ENCODE assay signal across 8 mouse cellular contexts in genomic region chr15:81584913-81585745, GRCm38 (mm10). TPM values are rescaled to one million over a fixed set of nuclear protein-coding genes. Genes with fewer than 3 reads are reported as not detected.
DNase-seq lines count a peak whose midpoint lies in the region; ATAC-seq and TF ChIP-seq lines count a peak whose summit lies in the region.

TSS of gene Ep300 (plus strand) at chr15:81585351.

- H3K9ac ChIP-seq in hindbrain, embryonic 13.5 days: peak within 1 kb of the TSS; percentile 100

- TF ChIP-seq CTCF in Patski (IDR thresholded peaks at IDR 0.05): no peak

- peak; percentile 68 for DNase-seq in Patski (ENCODE audit: low read depth, low spot score)
- DNase-seq in cerebellum, postnatal 14 days: peak; percentile 98
- peak; percentile 91 to 93 for DNase-seq in frontal cortex, postnatal 14 days (ENCODE audit: low spot score in 2 of 2)
- peak; percentile 83 to 89 for DNase-seq in layer of hippocampus, postnatal 25 days (ENCODE audit: extremely low spot score in 1 of 2, low spot score in 1 of 2)
- peak; percentile 97 for DNase-seq in lung, postnatal 25 days (ENCODE audit: low spot score)
- peak; percentile 97 for DNase-seq in retina, embryonic 14.5 days (ENCODE audit: low spot score)
- DNase-seq in thymus, postnatal 4 days: peak; percentile 98

- no peaks in the 10 kb centered on the region for H3K27me3 ChIP-seq in Patski
- no peaks in the 10 kb centered on the region for H3K27me3 ChIP-seq in hindbrain, embryonic 13.5 days

- peak within 1 kb of the TSS; percentile 97 for H3K4me3 ChIP-seq in hindbrain, embryonic 13.5 days

- H3K9me3 ChIP-seq in hindbrain, embryonic 13.5 days: no peaks in the 10 kb centered on the region

- peaks cover 33% of the 10 kb centered on the region for H3K4me1 ChIP-seq in hindbrain, embryonic 13.5 days (replicated peaks)

- under 1% methylated on average over 53 of the region's 68 CpGs for WGBS in hindbrain, embryonic 13.5 days

- H3K4me2 ChIP-seq in hindbrain, embryonic 13.5 days: peak within 1 kb of the TSS; percentile 97

- peak; percentile 65 for ATAC-seq in Patski
- ATAC-seq in hindbrain, embryonic 13.5 days (ENCODE audit: low FRiP score): peak; percentile 96

- H3K36me3 ChIP-seq in hindbrain, embryonic 13.5 days: peaks cover 3% of the 10 kb centered on the region; the same call in 1 of the 2 replicates

- POLR2A ChIA-PET in Patski (lab: Charles Lee): interaction anchor here (0.6 to 1.4 kb wide), 2 partner anchors 34 to 275 kb away, joined by 3 read pairs; no protein-coding TSS in a partner anchor

- in situ Hi-C loops in Patski (cut with MboI; ENCODE audit: low pct_unique_long_range_greater_than_20kb): loop anchor here (5.0 kb wide), 1 partner anchor 123 kb away; no protein-coding TSS in a partner anchor

- H3K27ac ChIP-seq in hindbrain, embryonic 13.5 days: peak within 1 kb of the TSS; percentile 100

- CTCF ChIA-PET in Patski (lab: Charles Lee): no interaction called here

RNA-seq across cellular contexts. Expression of gene Ep300, which starts in this region (rescaled TPM):
- polyA plus RNA-seq in Patski (2021): 46.9 TPM
- polyA plus RNA-seq in hindbrain, embryonic 13.5 days (2015; fragmentation: Nextera tagmentation; extraction: Ambion mirVana): 20.4 and 20.6 TPM in 2 replicates
- total RNA-seq in layer of hippocampus, postnatal 25 days (2021): 10 to 100 TPM; 69.2 to 72.8 TPM

Comparison
In these comparisons a context has a peak if more than half of its experiments do, and no peak if none do; other contexts are left out.
1. Peak in every context shown above with its lines: DNase-seq, ATAC-seq, H3K4me3 ChIP-seq and H3K27ac ChIP-seq.